ENCODE assay signal across 8 mouse cellular contexts in genomic region chr8:88627265-88627991, GRCm38 (mm10). TPM values are rescaled to one million over a fixed set of nuclear protein-coding genes. Genes with fewer than 3 reads are reported as not detected.
A peak's percentile ranks its signal among the peaks of the same experiment; 100 is the strongest.
DNase-seq lines count a peak whose midpoint lies in the region; ATAC-seq and TF ChIP-seq lines count a peak whose summit lies in the region.

No protein-coding gene starts in this region.

- TF ChIP-seq CTCF in lung, postnatal 0 days (IDR thresholded peaks at IDR 0.05): peak; percentile 36

- peak; percentile 91 to 92 for DNase-seq in adrenal gland, adult (ENCODE audit: inconsistent age in 2 of 2, low spot score in 1 of 2)
- peak; percentile 83 to 87 for DNase-seq in cerebellum, postnatal 14 days
- DNase-seq in frontal cortex, postnatal 25 days (ENCODE audit: low spot score in 2 of 2): peak; percentile 52 to 61
- DNase-seq in layer of hippocampus, postnatal 36 days: peak; percentile 73 to 80
- peak; percentile 91 for DNase-seq in lung, postnatal 0 days (ENCODE audit: low spot score)
- peak; percentile 89 for DNase-seq in right cerebral cortex, adult 18-20 months

- under 1% methylated on average over 105 of the region's 105 CpGs for WGBS in hindbrain, embryonic 13.5 days
- WGBS in lung, postnatal 0 days: under 1% methylated on average over 71 of the region's 105 CpGs

- ATAC-seq in hindbrain, embryonic 13.5 days (ENCODE audit: low FRiP score): peak; percentile 85
- ATAC-seq in lung, postnatal 0 days: peak; percentile 91
- ATAC-seq in CD4-positive, CD25-positive, alpha-beta regulatory T cell, adult 4 months: no peak

- peak overlapping the region; percentile 82 for H3K9ac ChIP-seq in hindbrain, embryonic 13.5 days
- H3K9ac ChIP-seq in lung, postnatal 0 days (replicated peaks; ENCODE audit: low read depth): 0 out of 2 replicates have a peak overlapping the region, but pooled peaks have one; percentile 32

- no peaks in the 10 kb centered on the region for H3K36me3 ChIP-seq in hindbrain, embryonic 13.5 days
- no peaks in the 10 kb centered on the region for H3K36me3 ChIP-seq in lung, postnatal 0 days (ENCODE audit: insufficient read depth, low read length)

- no peak for TF ChIP-seq EP300 in lung, postnatal 0 days (IDR thresholded peaks at IDR 0.05)

- H3K27ac ChIP-seq in hindbrain, embryonic 13.5 days: peak overlapping the region; percentile 86
- H3K27ac ChIP-seq in lung, postnatal 0 days (ENCODE audit: low read length): no peak overlapping the region

- H3K27me3 ChIP-seq in hindbrain, embryonic 13.5 days: peaks cover 39% of the 10 kb centered on the region
- H3K27me3 ChIP-seq in lung, postnatal 0 days (replicated peaks; ENCODE audit: insufficient read depth, low read length): no peaks in the 10 kb centered on the region; the same call in 1 of the 2 replicates

- H3K9me3 ChIP-seq in hindbrain, embryonic 13.5 days: no peaks in the 10 kb centered on the region
- H3K9me3 ChIP-seq in lung, postnatal 0 days (ENCODE audit: low read length): no peaks in the 10 kb centered on the region

- peak overlapping the region; percentile 53 for H3K4me3 ChIP-seq in hindbrain, embryonic 13.5 days
- H3K4me3 ChIP-seq in lung, postnatal 0 days (ENCODE audit: low read depth, low read length): peak overlapping the region; percentile 37

- peak overlapping the region; percentile 84 for H3K4me2 ChIP-seq in hindbrain, embryonic 13.5 days
- peak overlapping the region; percentile 73 for H3K4me2 ChIP-seq in lung, postnatal 0 days (replicated peaks; ENCODE audit: low read depth, low read length)

- peaks cover 20% of the 10 kb centered on the region for H3K4me1 ChIP-seq in hindbrain, embryonic 13.5 days (replicated peaks)
- H3K4me1 ChIP-seq in lung, postnatal 0 days (ENCODE audit: insufficient read depth, low read depth, low read length): peaks cover 4% of the 10 kb centered on the region; the same call in 1 of the 2 replicates

RNA-seq across cellular contexts. Expression of gene Snx20, which starts 8.5 kb away (rescaled TPM):
- polyA plus RNA-seq in hindbrain, embryonic 13.5 days (2015; fragmentation: Nextera tagmentation; extraction: Ambion mirVana): 1.2 and 1.3 TPM in 2 replicates
- 1 to 10 TPM; 1.2 to 1.6 TPM for total RNA-seq in layer of hippocampus, postnatal 36 days (2021)
- 5.4 and 6.5 TPM in 2 replicates for polyA plus RNA-seq in lung, postnatal 0 days (2015; fragmentation: Nextera tagmentation; extraction: Ambion mirVana)
- polyA plus RNA-seq in CD4-positive, CD25-positive, alpha-beta regulatory T cell, adult 4 months (2017; shearing (Covaris generic)): 10 to 100 TPM; 15.0 to 16.8 TPM

RNA-seq across cellular contexts. Expression of gene Nod2, which starts 19.7 kb away (rescaled TPM):
- 0.08 and 0.12 TPM in 2 replicates for polyA plus RNA-seq in hindbrain, embryonic 13.5 days (2015; fragmentation: Nextera tagmentation; extraction: Ambion mirVana)
- under 1 TPM; 0.27 to 0.30 TPM for total RNA-seq in layer of hippocampus, postnatal 36 days (2021)
- 0.27 and 0.31 TPM in 2 replicates for polyA plus RNA-seq in lung, postnatal 0 days (2015; fragmentation: Nextera tagmentation; extraction: Ambion mirVana)
- polyA plus RNA-seq in CD4-positive, CD25-positive, alpha-beta regulatory T cell, adult 4 months (2017; shearing (Covaris generic)): 1 to 10 TPM in 1 of 2 experiments, under 1 TPM in 1; 0.83 to 2.4 TPM
